Mouse (Mus musculus) forebrain, embryonic 12.5 days (tissue): ENCODE data around the gene Olfr1321. TPM values are rescaled to one million over a fixed set of nuclear protein-coding genes. Genes with fewer than 3 reads are reported as not detected.

Source experiments
- ATAC-seq: fragments of 200-750 bp; cut with Nextera tagmentation; 2 replicates; pipeline ENCODE4 v1.8.0; 2017; ENCODE audit warnings: moderate TSS enrichment; ENCODE audit not compliant: low FRiP score
- H3K27ac ChIP-seq: fragments of 300-500 bp; sonication (generic); 2 replicates; pipeline ENCODE4 v1.5.1; 2016; ENCODE audit warnings: mild to moderate bottlenecking
- H3K27me3 ChIP-seq: fragments of 300-500 bp; sonication (generic); 2 replicates; pipeline ENCODE4 v1.6.1; 2016; ENCODE audit warnings: mild to moderate bottlenecking
- H3K36me3 ChIP-seq: fragments of 300-500 bp; sonication (generic); replicated peaks from 2 replicates; pipeline ENCODE4 v1.6.1; 2016; ENCODE audit warnings: mild to moderate bottlenecking
- H3K4me1 ChIP-seq: fragments of 300-500 bp; sonication (generic); 2 replicates; pipeline ENCODE4 v1.6.1; 2016
- H3K4me2 ChIP-seq: fragments of 300-500 bp; sonication (generic); 2 replicates; pipeline ENCODE4 v1.6.1; 2016; ENCODE audit warnings: mild to moderate bottlenecking, moderate library complexity
- H3K4me3 ChIP-seq: fragments of 300-500 bp; sonication (generic); replicated peaks from 2 replicates; pipeline ENCODE4 v1.5.1; 2016; ENCODE audit warnings: mild to moderate bottlenecking
- H3K9ac ChIP-seq: fragments of 300-500 bp; sonication (generic); 2 replicates; pipeline ENCODE4 v1.6.1; 2016; ENCODE audit warnings: mild to moderate bottlenecking
- H3K9me3 ChIP-seq: fragments of 300-500 bp; sonication (generic); 2 replicates; pipeline ENCODE4 v1.6.1; 2016
- WGBS: fragments of 180-500 bp; shearing (Covaris S2); methylation state at CpG from one replicate; pipeline ENCODE4 v1.1.7; 2016; 5-methylcytosine and 5-hydroxymethylcytosine counted together
- polyA plus RNA-seq: library from polyadenylated mRNA; unstranded; fragments of >200 nt; fragmentation: Nextera tagmentation; extraction: Ambion mirVana; gene quantifications from 2 replicates; pipeline ENCODE4 v1.2.1, GENCODE M21; 2016

Gene Olfr1321
- not detected in 2 replicates for polyA plus RNA-seq

DNA sequence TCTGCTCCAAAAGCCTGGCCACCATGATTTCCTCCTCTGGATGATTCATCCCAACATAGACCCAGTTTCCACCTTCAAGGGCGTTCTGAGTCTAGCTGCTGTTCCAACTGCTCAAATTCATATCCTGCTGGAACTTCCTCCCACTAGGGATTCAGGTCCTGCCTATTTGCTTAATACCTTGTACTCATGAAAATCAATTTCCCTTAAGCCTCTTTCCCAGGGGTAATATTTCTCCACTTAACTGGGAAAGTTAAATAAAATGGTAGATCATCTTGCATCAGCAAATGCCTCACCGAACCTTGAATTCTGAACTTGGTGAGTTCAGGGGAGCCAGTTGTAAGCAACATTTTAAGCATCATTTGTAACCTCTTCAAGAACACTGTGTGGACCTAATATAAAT, at the start of gene Olfr1321:
Gene Olfr1321, minus strand, starts transcription at position 101 of the 400 bp plus-strand sequence.
- Histone ChIP-seq H3K27me3 (no peaks in the 10 kb centered on the region), H3K9ac (no peak within 1 kb of the TSS), H3K4me1 (no peaks in the 10 kb centered on the region), H3K9me3 (no peaks in the 10 kb centered on the region), H3K27ac (no peak within 1 kb of the TSS), H3K4me3 (no peak within 1 kb of the TSS), H3K4me2 (no peak within 1 kb of the TSS), H3K36me3 (no peaks in the 10 kb centered on the region)
- WGBS = 79% methylated on average over 2 of the region's 2 CpGs
- no peak for ATAC-seq

DNA sequence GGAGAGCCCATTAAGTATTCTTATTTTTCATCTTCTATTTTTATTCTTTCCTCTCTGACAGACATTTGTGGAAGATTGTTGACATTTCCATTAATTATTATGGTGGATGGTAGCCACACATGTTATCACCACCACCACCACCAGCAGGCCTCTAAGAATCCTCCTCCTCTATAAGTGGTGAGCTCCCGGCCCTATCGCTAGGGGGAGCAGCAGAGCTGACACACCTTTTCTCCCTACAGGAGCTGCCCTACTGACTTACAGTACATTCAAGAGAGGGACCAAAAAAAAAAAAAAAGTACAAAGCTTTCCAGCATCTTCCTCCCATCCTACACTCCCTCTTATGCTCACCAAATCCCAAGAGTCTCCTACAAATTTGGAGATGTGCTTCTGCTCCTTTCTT, 36.0 kb upstream of the Olfr1321 start:
- no peak overlapping the region for H3K9ac ChIP-seq
- no peak overlapping the region for H3K27ac ChIP-seq
- no peaks in the 10 kb centered on the region for H3K36me3 ChIP-seq
- H3K9me3 ChIP-seq = no peaks in the 10 kb centered on the region
- no peaks in the 10 kb centered on the region for H3K27me3 ChIP-seq
- H3K4me1 ChIP-seq = no peaks in the 10 kb centered on the region
- H3K4me2 ChIP-seq = no peak overlapping the region
- WGBS = 44% methylated on average over 2 of the region's 2 CpGs
- no peak for ATAC-seq
- no peak overlapping the region for H3K4me3 ChIP-seq

DNA sequence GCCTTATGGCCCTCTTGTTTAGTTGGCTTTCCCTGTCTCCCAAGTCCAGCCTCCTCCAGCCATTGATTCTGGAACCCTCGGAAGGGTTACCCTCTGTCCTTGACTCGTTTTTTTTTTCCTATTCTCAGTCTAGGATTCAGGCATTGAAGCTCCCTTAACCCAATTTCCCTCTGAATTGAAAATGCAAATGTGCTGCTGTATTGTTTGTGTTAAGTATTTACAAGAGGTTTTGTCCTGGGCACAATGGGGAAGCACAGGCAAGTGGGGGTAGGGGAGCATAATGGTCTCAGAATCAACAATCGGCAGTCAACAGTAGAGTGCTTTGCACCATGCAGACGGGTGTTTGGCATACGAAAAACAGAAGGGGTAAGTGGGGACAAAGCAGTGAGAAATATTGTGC, 10.3 kb upstream of the Olfr1321 start:
- Histone ChIP-seq H3K27me3 (no peaks in the 10 kb centered on the region), H3K4me1 (no peaks in the 10 kb centered on the region), H3K4me3 (no peak overlapping the region), H3K9me3 (no peaks in the 10 kb centered on the region), H3K27ac (no peak overlapping the region), H3K4me2 (no peak overlapping the region), H3K9ac (no peak overlapping the region), H3K36me3 (no peaks in the 10 kb centered on the region)
- ATAC-seq = no peak
- 31% methylated on average over 5 of the region's 5 CpGs for WGBS

Other genes starting within 250 kb of the Olfr1321 start
- not detected in 2 replicates for gene Olfr1320, start 62.7 kb downstream of the Olfr1321 start, polyA plus RNA-seq
- gene Igsf1, start 62.7 kb upstream of the Olfr1321 start, polyA plus RNA-seq = 1.9 and 2.6 TPM in 2 replicates
- not detected in 2 replicates for gene Olfr1322, start 156.4 kb upstream of the Olfr1321 start, polyA plus RNA-seq